Mouse (Mus musculus) small intestine, adult 2 months (tissue): Measurements from ENCODE around the gene Cfap20. TPM values are rescaled to one million over a fixed set of nuclear protein-coding genes. Genes with fewer than 3 reads are reported as not detected.
A peak's percentile ranks its signal among the peaks of the same experiment; 100 is the strongest.

Experiments used
- H3K27ac ChIP-seq: fragments of 200-500 bp; 2 replicates; pipeline ENCODE4 v1.5.1; 2012; ENCODE audit warnings: low read depth, low read length, control low read depth, inconsistent platforms; ENCODE audit not compliant: insufficient read depth
- H3K27me3 ChIP-seq: fragments of 200-500 bp; 2 replicates; pipeline ENCODE4 v1.6.1; 2012; ENCODE audit warnings: mild to moderate bottlenecking, moderate library complexity, low read length, inconsistent platforms; ENCODE audit not compliant: control insufficient read depth, insufficient read depth
- H3K36me3 ChIP-seq: fragments of 200-500 bp; 2 replicates; pipeline ENCODE4 v1.6.1; 2012; ENCODE audit warnings: mild to moderate bottlenecking, low read length, control low read depth, inconsistent platforms; ENCODE audit not compliant: control insufficient read depth, insufficient read depth
- H3K4me1 ChIP-seq: fragments of 200-500 bp; 2 replicates; pipeline ENCODE4 v1.6.1; 2012; ENCODE audit warnings: low read length, inconsistent platforms, mixed read lengths; ENCODE audit not compliant: control insufficient read depth, insufficient read depth, insufficient read length
- H3K4me3 ChIP-seq: fragments of 200-500 bp; 2 replicates; pipeline ENCODE4 v1.5.1; 2012; ENCODE audit warnings: low read depth, mild to moderate bottlenecking, control low read depth, inconsistent platforms, low read length, moderate library complexity
- CTCF ChIP-seq: fragments of 200-500 bp; IDR thresholded peaks from 2 replicates; pipeline ENCODE4 v1.5.1; 2012; ENCODE audit warnings: low read depth, mild to moderate bottlenecking, control low read depth, inconsistent platforms, low read length, moderate library complexity, mixed read lengths; ENCODE audit not compliant: insufficient replicate concordance, insufficient read length; ENCODE audit errors: extremely low read depth
- POLR2A ChIP-seq: fragments of 200-500 bp; IDR thresholded peaks from 2 replicates; pipeline ENCODE4 v1.6.1; 2012; ENCODE audit warnings: low read depth, mild to moderate bottlenecking, control low read depth, inconsistent platforms, low read length, moderate library complexity
- WGBS: fragments of 180-500 bp; shearing (Covaris S2); methylation state at CpG from one replicate; pipeline ENCODE4 v1.1.7; 2018; 5-methylcytosine and 5-hydroxymethylcytosine counted together
- polyA plus RNA-seq: library from polyadenylated mRNA; depleted of rRNA; stranded (reverse); fragments of >200 nt; gene quantifications from 2 replicates; pipeline ENCODE4 v1.2.3, GENCODE M21; 2012

Gene Cfap20
- polyA plus RNA-seq, 1 experiment: 33.3 TPM

DNA sequence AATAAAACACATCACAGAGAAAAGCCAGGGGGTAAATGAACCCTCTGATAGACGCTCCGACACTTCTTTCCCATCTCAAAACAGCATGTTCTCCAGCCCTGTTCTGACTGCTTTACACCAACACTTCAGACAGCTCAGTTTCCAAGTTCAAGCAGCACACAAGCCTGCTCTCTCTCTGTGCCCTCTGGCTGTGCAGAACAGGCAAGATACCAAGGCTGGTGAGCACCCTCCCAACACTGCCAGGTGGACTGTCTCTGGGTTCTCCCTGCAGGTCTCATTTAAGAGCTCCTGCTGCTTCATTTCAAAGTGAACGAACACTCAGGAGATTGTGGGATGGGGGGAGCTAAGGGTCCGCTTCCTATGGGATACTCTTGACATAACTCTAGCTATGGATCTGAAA lies 1.5 kb downstream of the Cfap20 start:
- Histone ChIP-seq H3K4me3 (peak overlapping the region; percentile 6; the same call in 1 of the 2 replicates), H3K27me3 (no peaks in the 10 kb centered on the region), H3K4me1 (peaks cover 29% of the 10 kb centered on the region), H3K27ac (no peak overlapping the region), H3K36me3 (no peaks in the 10 kb centered on the region)
- TF ChIP-seq POLR2A: no peak
- no peak for TF ChIP-seq CTCF
- 43% methylated on average over 4 of the region's 4 CpGs for WGBS

DNA sequence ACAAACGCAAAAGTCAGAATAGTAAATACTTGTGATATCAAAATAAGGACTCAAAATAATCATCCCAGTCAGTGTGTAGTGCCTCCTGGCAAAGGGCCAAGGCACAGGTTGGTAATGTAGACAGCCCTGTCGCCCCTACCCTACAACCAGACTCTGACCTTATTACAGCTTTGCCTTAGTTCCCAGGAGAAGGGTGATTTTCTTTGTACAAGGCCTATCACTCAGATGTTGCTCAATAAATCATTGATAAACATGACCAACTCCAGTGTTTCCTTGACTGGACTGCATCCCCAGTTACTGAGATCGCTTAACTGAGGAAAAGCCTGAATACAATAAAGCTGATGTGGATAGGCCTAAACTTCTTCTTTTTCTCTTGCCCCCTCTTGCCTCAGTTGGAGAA lies 2.2 kb downstream of the Cfap20 start:
- Histone ChIP-seq H3K4me3 (no peak overlapping the region), H3K36me3 (no peaks in the 10 kb centered on the region), H3K4me1 (peaks cover 34% of the 10 kb centered on the region), H3K27me3 (no peaks in the 10 kb centered on the region), H3K27ac (no peak overlapping the region)
- WGBS: 22% methylated on average over 3 of the region's 3 CpGs
- TF ChIP-seq POLR2A (no peak), CTCF (no peak)

DNA sequence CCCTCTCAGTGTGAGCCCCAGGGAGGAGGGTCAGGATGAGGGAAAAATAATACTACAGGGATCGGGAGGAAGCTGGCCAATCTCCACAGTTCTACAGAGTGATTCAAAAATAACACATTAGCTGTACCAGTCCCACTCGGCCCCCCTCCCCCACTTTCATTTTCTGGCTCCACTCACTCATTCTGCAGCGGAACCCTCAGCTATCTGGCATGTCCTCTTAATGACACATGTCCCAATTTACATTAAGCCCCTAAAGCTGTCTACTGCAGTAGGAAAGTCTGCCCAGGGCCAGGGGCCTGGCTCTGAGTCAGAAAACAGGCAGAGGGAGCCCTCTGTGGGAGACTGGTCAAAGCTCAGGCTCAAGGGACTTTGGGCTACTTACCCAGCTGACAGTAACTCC lies 4.7 kb downstream of the Cfap20 start:
- no peak overlapping the region for H3K27ac ChIP-seq
- no peaks in the 10 kb centered on the region for H3K36me3 ChIP-seq
- 31% methylated on average over 3 of the region's 3 CpGs for WGBS
- no peaks in the 10 kb centered on the region for H3K27me3 ChIP-seq
- no peak overlapping the region for H3K4me3 ChIP-seq
- TF ChIP-seq POLR2A (no peak), CTCF (peak; percentile 48; the same call in 1 of the 2 replicates)
- H3K4me1 ChIP-seq: peaks cover 42% of the 10 kb centered on the region

DNA sequence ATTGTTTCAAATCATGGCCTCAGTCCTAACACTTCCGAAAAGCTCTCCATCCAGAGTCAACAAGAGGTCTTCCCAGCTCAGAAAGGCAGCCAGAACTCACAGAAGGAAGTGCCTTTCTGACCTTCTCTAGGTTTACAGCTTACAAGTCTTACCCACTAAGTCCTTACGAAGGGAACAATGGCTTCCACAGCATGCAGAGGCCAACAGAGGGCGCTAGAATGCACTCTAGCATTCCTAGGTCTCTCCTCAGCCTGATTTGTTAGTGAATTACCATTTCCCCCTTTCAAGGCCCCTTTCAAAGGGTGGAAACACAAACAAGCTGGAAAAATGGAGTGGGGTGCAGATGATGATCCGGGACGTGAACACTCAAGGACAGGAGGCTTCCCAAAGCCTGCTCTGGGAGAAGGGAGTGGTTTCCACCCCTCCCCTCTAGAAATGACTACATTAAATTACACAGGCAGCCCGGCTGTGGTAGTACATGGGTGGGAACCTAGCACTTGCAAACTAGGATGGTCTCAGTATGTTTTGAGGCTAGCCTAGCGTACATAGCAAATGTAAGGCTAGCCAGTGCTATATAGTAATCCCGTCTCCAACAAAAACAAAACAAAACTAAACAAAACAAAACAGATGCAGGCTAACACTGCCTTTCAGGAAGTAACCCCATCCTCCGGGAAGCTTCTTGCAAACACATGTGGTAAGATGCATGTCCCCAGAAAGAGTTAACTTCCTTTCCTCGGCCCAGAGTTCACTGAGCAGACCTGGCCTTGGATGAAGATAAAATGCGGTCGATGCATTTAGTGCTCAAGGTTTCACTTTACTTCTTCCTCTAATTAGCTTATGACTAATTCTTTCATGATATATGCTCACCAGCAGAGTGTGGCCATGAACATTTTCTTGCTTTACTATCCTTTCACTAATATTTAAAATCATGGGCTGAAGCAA lies 6.8 kb downstream of the Cfap20 start:
- Histone ChIP-seq H3K4me1 (peaks cover 35% of the 10 kb centered on the region), H3K27ac (peak overlapping the region; percentile 78), H3K4me3 (peak overlapping the region; percentile 30; the same call in 1 of the 2 replicates), H3K36me3 (peaks cover 2% of the 10 kb centered on the region), H3K27me3 (no peaks in the 10 kb centered on the region)
- TF ChIP-seq POLR2A: no peak
- TF ChIP-seq CTCF: peak; percentile 77; the same call in 1 of the 2 replicates
- 9% methylated on average over 12 of the region's 12 CpGs for WGBS

DNA sequence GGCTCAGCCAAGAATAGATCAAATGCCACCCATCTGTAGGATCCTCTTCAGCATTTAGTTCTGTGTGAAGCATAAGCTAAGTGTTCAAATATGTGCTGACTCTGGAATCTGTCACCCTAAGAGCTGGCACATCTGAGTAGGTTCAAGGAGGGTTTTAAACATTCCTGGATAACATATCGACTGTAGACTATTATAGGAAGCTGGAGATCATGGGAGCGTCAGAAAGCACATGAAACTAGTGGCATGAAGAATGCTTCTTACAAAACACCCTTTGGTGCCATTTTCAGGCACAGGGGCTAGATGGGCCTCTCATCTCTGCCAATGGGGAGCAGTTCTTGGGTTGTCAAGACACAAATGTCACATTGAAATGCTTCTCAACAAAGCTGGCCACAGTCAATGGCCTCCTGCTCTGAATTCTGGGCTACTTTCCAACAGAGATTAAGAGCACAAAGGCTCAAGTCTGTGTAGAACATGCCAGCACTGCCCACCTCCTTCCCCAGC lies 7.8 kb downstream of the Cfap20 start:
- H3K4me3 ChIP-seq: no peak overlapping the region
- no peaks in the 10 kb centered on the region for H3K27me3 ChIP-seq
- peaks cover 32% of the 10 kb centered on the region for H3K4me1 ChIP-seq
- peaks cover 9% of the 10 kb centered on the region for H3K36me3 ChIP-seq
- WGBS: 17% methylated on average over 2 of the region's 2 CpGs
- peak overlapping the region; percentile 9; the same call in 1 of the 2 replicates for H3K27ac ChIP-seq
- TF ChIP-seq POLR2A (no peak), CTCF (no peak)

DNA sequence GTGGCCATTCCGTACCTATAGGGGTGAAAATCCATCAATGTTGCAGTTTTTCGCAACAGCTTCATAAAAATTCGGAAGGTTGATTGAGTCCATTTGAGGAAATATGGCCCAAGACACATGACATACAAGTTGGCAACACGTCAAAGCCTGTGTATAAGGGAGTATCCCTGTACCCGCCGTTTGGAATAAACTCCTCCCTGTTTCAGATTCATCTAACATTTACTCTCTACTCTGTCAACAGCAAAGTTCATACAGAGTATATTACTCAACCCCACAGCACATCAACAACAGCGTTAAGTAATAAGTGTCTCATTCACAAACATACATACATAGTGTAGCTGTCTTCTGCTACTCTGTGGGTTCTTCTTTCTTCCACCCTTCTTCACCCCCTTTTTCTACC lies 10.0 kb downstream of the Cfap20 start:
- Histone ChIP-seq H3K27me3 (no peaks in the 10 kb centered on the region), H3K4me3 (no peak overlapping the region), H3K36me3 (peaks cover 23% of the 10 kb centered on the region), H3K27ac (peak overlapping the region; percentile 10; the same call in 1 of the 2 replicates), H3K4me1 (peaks cover 23% of the 10 kb centered on the region)
- TF ChIP-seq POLR2A (no peak), CTCF (no peak)
- WGBS: 23% methylated on average over 7 of the region's 7 CpGs

DNA sequence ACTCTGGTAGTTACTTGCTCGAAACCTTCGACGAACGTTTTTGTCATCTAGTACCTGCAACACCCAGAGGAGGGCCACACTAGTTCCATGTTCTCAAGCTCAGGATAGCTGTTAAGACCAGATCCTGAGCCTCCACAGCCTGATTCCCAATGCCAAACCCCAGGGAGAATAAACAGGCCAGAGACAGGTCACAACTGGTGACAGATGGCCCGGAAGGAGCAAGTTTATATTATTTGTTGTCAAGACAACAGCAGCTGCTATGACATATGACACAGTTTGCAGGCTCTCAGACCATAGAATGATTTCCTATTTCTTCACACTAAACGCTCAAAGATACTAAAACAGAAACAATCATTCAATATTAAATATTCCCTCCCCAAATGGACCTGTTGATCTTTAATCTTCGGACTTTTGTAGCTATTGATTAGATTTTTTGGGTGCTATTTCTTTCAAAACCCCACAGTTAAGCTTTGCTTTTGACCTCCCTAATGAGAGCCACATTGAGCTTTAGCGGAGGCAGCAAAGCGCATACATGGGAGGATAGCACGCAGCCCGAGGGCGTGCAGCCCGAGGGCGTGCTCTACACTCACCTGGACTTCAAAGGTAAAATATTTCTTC lies 12.4 kb downstream of the Cfap20 start:
- peaks cover 8% of the 10 kb centered on the region; the same call in 1 of the 2 replicates for H3K4me1 ChIP-seq
- no peak overlapping the region for H3K4me3 ChIP-seq
- H3K36me3 ChIP-seq: peaks cover 33% of the 10 kb centered on the region
- no peak overlapping the region for H3K27ac ChIP-seq
- no peaks in the 10 kb centered on the region for H3K27me3 ChIP-seq
- WGBS: 83% methylated on average over 14 of the region's 14 CpGs
- TF ChIP-seq POLR2A (no peak), CTCF (no peak)
